Comparison of ENCODE assay signal across 8 mouse cellular contexts in the genomic region with DNA sequence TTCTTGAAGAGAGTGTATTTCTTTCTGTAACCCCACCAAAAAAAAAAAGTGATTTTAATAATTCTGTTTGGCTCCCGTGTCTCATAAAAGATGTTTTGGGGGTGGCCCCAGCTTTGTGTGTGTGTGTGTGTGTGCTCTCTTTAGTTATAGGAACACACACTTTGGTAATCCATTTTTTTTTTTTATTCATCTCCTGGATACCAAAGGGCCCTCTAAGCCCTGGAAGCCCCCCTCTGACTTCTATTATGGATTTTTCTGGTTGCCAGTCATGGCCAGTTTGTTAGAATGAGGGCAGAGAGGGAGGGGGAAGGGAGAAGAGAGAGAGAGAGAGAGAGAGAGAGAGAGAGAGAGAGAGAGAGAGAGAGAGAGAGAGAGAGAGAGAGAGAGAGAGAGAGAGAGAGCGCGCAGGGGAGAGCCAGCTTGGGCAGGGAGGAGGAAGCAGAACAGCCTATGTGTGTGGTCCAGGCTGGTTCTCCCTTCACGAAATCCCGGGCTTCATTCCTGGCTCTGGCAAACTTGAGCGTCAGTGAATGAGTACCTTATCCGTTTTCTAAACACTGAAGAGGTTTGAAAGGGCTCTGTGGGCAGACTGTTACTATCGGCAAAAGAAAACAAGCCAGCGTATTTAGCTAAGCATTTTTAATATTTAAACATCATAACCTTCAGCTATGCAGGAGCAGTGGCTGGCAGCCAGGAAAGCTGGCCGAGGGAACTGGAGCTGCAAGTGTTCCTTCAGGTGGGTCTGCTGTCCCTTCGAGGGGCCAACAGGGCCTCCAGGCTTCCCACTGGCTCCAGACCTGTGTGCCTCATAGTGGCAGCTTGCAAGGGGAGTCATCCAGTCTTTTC.
DNase-seq lines count a peak whose midpoint lies in the region; ATAC-seq and TF ChIP-seq lines count a peak whose summit lies in the region.

No protein-coding gene starts in this region.

- H3K27ac ChIP-seq in forebrain, embryonic 16.5 days (ENCODE audit: low read length), result peak overlapping the region; percentile 65
- peak overlapping the region; percentile 93 for H3K27ac ChIP-seq in limb, embryonic 14.5 days (replicated peaks; ENCODE audit: low read depth, low read length)
- peak overlapping the region; percentile 83 for H3K27ac ChIP-seq in neural tube, embryonic 15.5 days (replicated peaks)

- peak; percentile 69 for ATAC-seq in frontal cortex, adult (ENCODE audit: low TSS enrichment)
- ATAC-seq in forebrain, embryonic 16.5 days, result peak; percentile 43
- ATAC-seq in limb, embryonic 14.5 days (ENCODE audit: low FRiP score, low read depth), result peak; percentile 51
- ATAC-seq in neural tube, embryonic 15.5 days (ENCODE audit: low FRiP score), result peak; percentile 74

- peak overlapping the region; percentile 12 for H3K4me2 ChIP-seq in forebrain, embryonic 16.5 days (ENCODE audit: low read length)
- peak overlapping the region; percentile 39 for H3K4me2 ChIP-seq in limb, embryonic 14.5 days (replicated peaks; ENCODE audit: low read depth, low read length, severe bottlenecking)
- peak overlapping the region; percentile 33 for H3K4me2 ChIP-seq in neural tube, embryonic 15.5 days

- peaks cover 25% of the 10 kb centered on the region for H3K4me1 ChIP-seq in forebrain, embryonic 16.5 days (replicated peaks; ENCODE audit: control insufficient read depth, insufficient read depth, low read length)
- peaks cover 46% of the 10 kb centered on the region for H3K4me1 ChIP-seq in limb, embryonic 14.5 days (ENCODE audit: control insufficient read depth, insufficient read depth, low read length)
- H3K4me1 ChIP-seq in neural tube, embryonic 15.5 days, result peaks cover 28% of the 10 kb centered on the region

- no peaks in the 10 kb centered on the region for H3K9me3 ChIP-seq in forebrain, embryonic 16.5 days (ENCODE audit: control insufficient read depth, low read length)
- peaks cover 7% of the 10 kb centered on the region; the same call in 1 of the 2 replicates for H3K9me3 ChIP-seq in limb, embryonic 14.5 days (ENCODE audit: control insufficient read depth, low read length)
- H3K9me3 ChIP-seq in neural tube, embryonic 15.5 days (replicated peaks), result 0 out of 2 replicates have a peak, but pooled peaks cover 3% of the 10 kb centered on the region

- H3K4me3 ChIP-seq in forebrain, embryonic 16.5 days (replicated peaks; ENCODE audit: low read length), result no peak overlapping the region
- 0 out of 2 replicates have a peak overlapping the region, but pooled peaks have one; percentile 4 for H3K4me3 ChIP-seq in limb, embryonic 14.5 days (replicated peaks; ENCODE audit: low read length)
- H3K4me3 ChIP-seq in neural tube, embryonic 15.5 days (replicated peaks), result no peak overlapping the region

- H3K36me3 ChIP-seq in forebrain, embryonic 16.5 days (ENCODE audit: control insufficient read depth, insufficient read depth), result no peaks in the 10 kb centered on the region
- H3K36me3 ChIP-seq in limb, embryonic 14.5 days (ENCODE audit: control insufficient read depth, insufficient read depth, low read length), result no peaks in the 10 kb centered on the region
- no peaks in the 10 kb centered on the region for H3K36me3 ChIP-seq in neural tube, embryonic 15.5 days

- TF ChIP-seq POLR2A in limb, embryonic 14.5 days (IDR thresholded peaks at IDR 0.05; ENCODE audit: borderline replicate concordance, extremely low read depth, insufficient read depth, insufficient read length), result no peak

- DNase-seq in frontal cortex, postnatal 25 days (ENCODE audit: low spot score in 2 of 2), result no peak
- peak; percentile 37 to 49 for DNase-seq in cerebellum, adult 18-20 months
- DNase-seq in kidney, adult 9 months, result peak; percentile 79
- peak; percentile 85 for DNase-seq in limb, embryonic 14.5 days (ENCODE audit: low spot score)
- no peak for DNase-seq in adipocyte (ENCODE audit: low spot score)

- H3K27me3 ChIP-seq in forebrain, embryonic 16.5 days (replicated peaks; ENCODE audit: control insufficient read depth, insufficient read depth, low read length), result no peaks in the 10 kb centered on the region
- H3K27me3 ChIP-seq in limb, embryonic 14.5 days (ENCODE audit: control insufficient read depth, insufficient read depth, low read length), result no peaks in the 10 kb centered on the region
- H3K27me3 ChIP-seq in neural tube, embryonic 15.5 days (replicated peaks), result no peaks in the 10 kb centered on the region

- H3K9ac ChIP-seq in forebrain, embryonic 16.5 days (replicated peaks; ENCODE audit: low read depth, low read length), result no peak overlapping the region
- peak overlapping the region; percentile 21; the same call in 1 of the 2 replicates for H3K9ac ChIP-seq in limb, embryonic 14.5 days (ENCODE audit: low read depth, low read length, severe bottlenecking)
- H3K9ac ChIP-seq in neural tube, embryonic 15.5 days (replicated peaks), result no peak overlapping the region

- WGBS in forebrain, embryonic 16.5 days, result 3% methylated on average over 9 of the region's 11 CpGs
- 6% methylated on average over 11 of the region's 11 CpGs for WGBS in limb, embryonic 14.5 days
- 9% methylated on average over 11 of the region's 11 CpGs for WGBS in neural tube, embryonic 15.5 days

Comparison
In these comparisons a context has a peak if more than half of its experiments do, and no peak if none do; other contexts are left out.
1. DNase-seq: peak in cerebellum, adult 18-20 months (2 of 2), kidney, adult 9 months (single experiment) and limb, embryonic 14.5 days (single experiment); none in frontal cortex, postnatal 25 days (0 of 2) and adipocyte (single experiment).
2. Peak in every context shown above with its lines, with median percentiles within 50 percentile points of each other: ATAC-seq, H3K27ac ChIP-seq and H3K4me2 ChIP-seq.